Mouse (Mus musculus): ENCODE data around the gene Glt8d1. TPM values are rescaled to one million over a fixed set of nuclear protein-coding genes. Genes with fewer than 3 reads are reported as not detected.

Glt8d1 gene
- 10 to 100 TPM; 31.2 to 32.3 TPM for total RNA-seq (2021)

GRCm38 (mm10) chr14:31001307-31002205 is at the start of gene Glt8d1, which contains the start of gene Spcs1:
Glt8d1 (plus strand) TSS chr14:31001400.
Spcs1 (minus strand) TSS chr14:31001672.
- peak; percentile 85 for DNase-seq

- no peak for DNase-seq
Measured at GRCm38 (mm10) chr14:30958517-30958916, 42.7 kb upstream of the Glt8d1 start.

GRCm38 (mm10) chr14:30959031-30959430 is 42.2 kb upstream of the Glt8d1 start:
- no peak for DNase-seq

- no peak for DNase-seq
Measured at GRCm38 (mm10) chr14:30960366-30960765, 40.8 kb upstream of the Glt8d1 start.

GRCm38 (mm10) chr14:30974204-30974603 is 27.0 kb upstream of the Glt8d1 start:
- peak; percentile 51 for DNase-seq

DNA sequence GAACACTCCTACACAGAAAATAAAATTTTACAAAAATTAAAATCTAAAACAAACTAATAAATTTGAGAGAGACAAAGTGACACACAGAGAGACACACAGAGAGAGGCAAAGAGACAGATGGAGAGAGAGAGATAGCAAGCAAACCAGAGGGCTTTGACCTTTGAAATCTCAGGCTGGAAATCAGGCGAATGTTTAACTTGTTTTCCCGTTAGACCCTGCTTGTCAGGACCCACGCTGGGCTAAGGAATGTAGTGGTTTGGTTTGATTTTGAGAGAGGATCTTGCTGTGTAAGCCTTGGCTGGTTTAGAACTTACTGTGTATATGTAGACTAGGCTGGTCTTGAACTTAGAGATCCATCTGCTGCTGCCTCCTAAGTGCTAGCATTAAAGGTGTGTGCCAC is 25.0 kb upstream of the Glt8d1 start:
- DNase-seq: no peak

GRCm38 (mm10) chr14:30996417-30996816 is 4.8 kb upstream of the Glt8d1 start:
- DNase-seq: no peak

DNA sequence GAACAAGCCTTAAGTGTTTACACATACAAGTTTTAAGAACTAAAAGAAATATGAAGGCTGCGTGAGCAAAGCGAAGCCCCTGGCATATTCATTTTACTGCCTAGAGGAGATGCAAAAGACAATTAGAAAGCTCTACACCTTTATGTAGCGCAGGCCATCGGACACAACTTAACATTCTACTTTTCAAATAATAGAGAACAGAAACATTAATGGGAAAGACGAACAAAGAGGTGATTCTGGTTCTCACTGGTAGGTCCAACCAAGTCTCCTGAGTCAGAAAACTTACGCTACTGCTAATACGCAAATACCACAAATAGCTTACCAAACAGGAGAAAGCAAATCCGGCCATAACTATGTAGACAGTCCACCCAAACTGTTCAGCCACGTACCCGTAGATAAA is 844 bp upstream of the Glt8d1 start:
- no peak for DNase-seq

- no peak for DNase-seq
Measured at GRCm38 (mm10) chr14:31000816-31001306, 339 bp upstream of the Glt8d1 start.

GRCm38 (mm10) chr14:31004527-31004926 is 3.3 kb downstream of the Glt8d1 start:
- DNase-seq: no peak

DNA sequence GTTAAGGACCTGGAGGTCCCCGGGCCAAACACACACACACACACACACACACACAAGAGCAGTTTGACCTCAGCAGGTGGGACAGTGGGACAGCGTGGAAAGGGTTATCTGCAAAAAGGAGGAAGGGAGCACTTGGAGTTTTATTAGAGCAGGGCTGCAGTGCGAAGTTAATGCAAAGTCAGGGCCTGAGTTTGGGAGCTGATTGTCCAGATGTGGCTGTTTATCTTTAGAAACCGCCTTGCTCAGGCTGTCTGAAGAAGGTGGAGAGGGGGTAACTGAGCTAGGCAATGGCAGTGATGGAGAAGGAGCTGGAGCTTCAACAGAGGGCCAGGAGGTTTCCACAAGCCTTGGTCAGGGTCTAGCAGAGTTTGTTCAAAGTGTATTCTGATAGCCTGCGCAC is 5.6 kb downstream of the Glt8d1 start:
- DNase-seq: no peak

DNA sequence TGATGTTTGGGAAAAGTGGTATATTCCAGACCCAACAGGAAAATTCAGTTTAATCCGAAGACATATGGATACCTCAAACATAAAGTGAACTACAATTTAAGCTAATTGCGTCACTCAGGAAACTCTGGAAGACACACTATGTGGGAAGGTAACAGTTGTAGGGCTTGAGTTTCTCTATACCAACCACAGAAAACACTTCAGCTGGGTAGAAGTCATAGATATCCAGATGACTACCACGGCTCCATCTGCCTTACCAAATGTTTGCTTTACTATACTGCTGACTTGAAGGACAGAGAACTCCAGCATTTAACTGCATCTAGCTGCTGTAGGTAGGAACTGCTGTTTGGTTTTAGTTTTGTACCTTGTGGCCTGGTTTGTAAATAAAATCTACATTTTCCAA is 10.4 kb downstream of the Glt8d1 start:
- DNase-seq: no peak

GRCm38 (mm10) chr14:31013928-31014327 is 12.7 kb downstream of the Glt8d1 start:
- DNase-seq: no peak

DNA sequence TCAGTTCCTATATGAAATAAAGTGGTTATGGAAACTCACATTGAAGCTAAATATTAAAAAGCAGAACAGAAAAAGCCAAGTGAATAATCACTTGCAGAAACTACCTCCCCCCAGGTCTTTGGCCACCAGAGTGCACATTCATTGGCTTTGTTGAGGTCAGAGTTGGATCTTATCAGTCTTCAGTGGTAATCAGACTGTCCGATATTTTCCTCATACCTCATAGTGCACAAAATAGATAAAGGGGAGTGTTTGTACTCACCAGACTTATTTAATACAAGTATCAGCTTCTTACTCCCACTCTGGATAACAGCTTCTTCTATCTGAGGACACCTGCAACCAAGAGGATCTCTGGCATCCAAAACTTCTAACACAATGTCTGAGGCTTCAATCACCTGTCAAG is 14.9 kb downstream of the Glt8d1 start:
- DNase-seq: no peak

GRCm38 (mm10) chr14:31017854-31018253 is 16.7 kb downstream of the Glt8d1 start:
- no peak for DNase-seq

DNA sequence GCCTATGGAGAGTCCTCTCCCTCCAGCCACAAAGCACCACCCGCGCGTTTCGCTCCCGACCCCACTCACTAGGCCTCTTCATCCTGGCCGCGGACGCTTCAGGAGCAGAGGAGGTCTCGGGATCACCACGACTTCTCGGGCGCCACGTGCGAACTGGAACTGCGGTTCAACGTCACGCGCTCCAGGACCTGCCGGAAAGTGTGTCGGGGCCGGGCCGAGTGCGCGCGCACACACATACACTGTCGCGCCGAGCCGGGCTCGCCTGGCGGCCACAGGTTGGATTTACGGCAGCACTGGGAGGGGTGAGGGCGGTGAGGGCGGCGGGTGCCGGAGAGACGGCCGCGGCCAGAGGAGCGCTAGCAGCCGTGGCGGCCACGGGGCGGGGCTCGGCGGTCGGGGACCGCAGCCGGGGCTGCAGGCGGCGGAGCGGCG is 17.7 kb downstream of the Glt8d1 start, which contains the start of the genes Pbrm1 and Gnl3:
Gene Pbrm1 (plus strand): TSS at position 279 of the 432 bp plus-strand sequence.
Gene Gnl3 (minus strand): TSS at position 293 of the 432 bp plus-strand sequence.
- peak; percentile 98 for DNase-seq

- DNase-seq: peak; percentile 82
Measured at GRCm38 (mm10) chr14:31019331-31020205, 18.4 kb downstream of the Glt8d1 start.

- DNase-seq: no peak
Measured at GRCm38 (mm10) chr14:31022579-31022978, 21.4 kb downstream of the Glt8d1 start.

GRCm38 (mm10) chr14:31025785-31026184 is 24.6 kb downstream of the Glt8d1 start:
- DNase-seq: no peak

DNA sequence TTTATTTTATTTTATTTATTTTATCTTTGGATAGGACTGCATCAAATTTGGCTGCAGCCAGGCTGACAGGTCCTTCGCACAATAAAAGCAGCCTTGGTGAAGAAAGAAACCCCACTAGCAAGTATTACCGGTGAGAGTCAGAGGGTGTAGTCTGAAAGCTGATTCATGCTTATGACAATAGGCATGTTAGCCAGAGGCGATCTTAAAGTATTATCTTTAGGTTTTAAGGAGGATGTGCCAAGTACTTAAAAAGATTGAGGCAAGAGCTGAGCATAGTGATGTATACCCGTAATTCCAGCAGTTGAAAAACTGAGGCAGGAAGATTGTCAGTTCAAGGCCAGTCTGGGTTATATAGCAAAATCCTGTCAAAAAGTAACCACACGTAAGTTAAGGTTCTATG is 44.1 kb downstream of the Glt8d1 start:
- no peak for DNase-seq

DNA sequence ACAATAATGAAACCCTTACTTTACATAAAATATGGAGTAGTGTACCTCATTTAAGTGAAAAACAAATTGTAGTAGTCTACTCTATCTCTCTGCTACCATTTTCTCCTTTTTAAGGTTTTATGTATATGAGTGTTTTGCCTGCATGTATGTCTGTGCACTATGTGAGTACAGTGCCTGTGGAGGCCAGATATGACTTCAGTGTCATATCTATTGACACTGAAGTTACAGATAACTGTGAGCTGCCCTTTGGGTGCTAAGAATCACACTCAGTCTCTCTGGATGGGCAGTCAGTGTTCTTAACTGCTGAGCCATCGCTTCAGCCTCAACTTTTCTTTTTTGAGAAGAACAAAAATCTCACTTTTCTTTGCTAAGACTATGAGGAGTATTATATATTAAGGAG is 44.6 kb downstream of the Glt8d1 start:
- no peak for DNase-seq
